Mouse (Mus musculus) small intestine, adult 2 months (tissue): ENCODE measurements around the gene Nek2. TPM values are rescaled to one million over a fixed set of nuclear protein-coding genes. Genes with fewer than 3 reads are reported as not detected.

Experiments used
- H3K27ac ChIP-seq: fragments of 200-500 bp; 2 replicates; pipeline ENCODE4 v1.5.1; 2012; ENCODE audit warnings: low read depth, low read length, control low read depth, inconsistent platforms; ENCODE audit not compliant: insufficient read depth
- H3K27me3 ChIP-seq: fragments of 200-500 bp; 2 replicates; pipeline ENCODE4 v1.6.1; 2012; ENCODE audit warnings: mild to moderate bottlenecking, moderate library complexity, low read length, inconsistent platforms; ENCODE audit not compliant: control insufficient read depth, insufficient read depth
- H3K36me3 ChIP-seq: fragments of 200-500 bp; 2 replicates; pipeline ENCODE4 v1.6.1; 2012; ENCODE audit warnings: mild to moderate bottlenecking, low read length, control low read depth, inconsistent platforms; ENCODE audit not compliant: control insufficient read depth, insufficient read depth
- H3K4me1 ChIP-seq: fragments of 200-500 bp; 2 replicates; pipeline ENCODE4 v1.6.1; 2012; ENCODE audit warnings: low read length, inconsistent platforms, mixed read lengths; ENCODE audit not compliant: control insufficient read depth, insufficient read depth, insufficient read length
- H3K4me3 ChIP-seq: fragments of 200-500 bp; 2 replicates; pipeline ENCODE4 v1.5.1; 2012; ENCODE audit warnings: low read depth, mild to moderate bottlenecking, control low read depth, inconsistent platforms, low read length, moderate library complexity
- CTCF ChIP-seq: fragments of 200-500 bp; IDR thresholded peaks from 2 replicates; pipeline ENCODE4 v1.5.1; 2012; ENCODE audit warnings: low read depth, mild to moderate bottlenecking, control low read depth, inconsistent platforms, low read length, moderate library complexity, mixed read lengths; ENCODE audit not compliant: insufficient replicate concordance, insufficient read length; ENCODE audit errors: extremely low read depth
- POLR2A ChIP-seq: fragments of 200-500 bp; IDR thresholded peaks from 2 replicates; pipeline ENCODE4 v1.6.1; 2012; ENCODE audit warnings: low read depth, mild to moderate bottlenecking, control low read depth, inconsistent platforms, low read length, moderate library complexity
- WGBS: fragments of 180-500 bp; shearing (Covaris S2); methylation state at CpG from one replicate; pipeline ENCODE4 v1.1.7; 2018; 5-methylcytosine and 5-hydroxymethylcytosine counted together
- polyA plus RNA-seq: library from polyadenylated mRNA; depleted of rRNA; stranded (reverse); fragments of >200 nt; gene quantifications from 2 replicates; pipeline ENCODE4 v1.2.3, GENCODE M21; 2012

Gene Nek2
- polyA plus RNA-seq, 1 experiment, result 5.5 TPM

GRCm38 (mm10) chr1:191787379-191787778 lies 33.9 kb upstream of the Nek2 start:
- Histone ChIP-seq H3K4me3 (no peak overlapping the region), H3K27me3 (no peaks in the 10 kb centered on the region), H3K36me3 (0 out of 2 replicates have a peak, but pooled peaks cover 2% of the 10 kb centered on the region), H3K27ac (no peak overlapping the region), H3K4me1 (no peaks in the 10 kb centered on the region)
- no peak for TF ChIP-seq CTCF
- TF ChIP-seq POLR2A, result no peak
- 71% methylated on average over 4 of the region's 4 CpGs for WGBS

GRCm38 (mm10) chr1:191792991-191793390 lies 28.3 kb upstream of the Nek2 start:
- H3K36me3 ChIP-seq, result no peaks in the 10 kb centered on the region
- no peaks in the 10 kb centered on the region for H3K27me3 ChIP-seq
- 29% methylated on average over 8 of the region's 8 CpGs for WGBS
- H3K27ac ChIP-seq, result no peak overlapping the region
- H3K4me3 ChIP-seq, result no peak overlapping the region
- TF ChIP-seq POLR2A (no peak), CTCF (no peak)
- peaks cover 18% of the 10 kb centered on the region; the same call in 1 of the 2 replicates for H3K4me1 ChIP-seq

- H3K4me3 ChIP-seq, result no peak overlapping the region
- H3K27ac ChIP-seq, result no peak overlapping the region
- no peak for TF ChIP-seq POLR2A
- no peak for TF ChIP-seq CTCF
- 31% methylated on average over 7 of the region's 7 CpGs for WGBS
- H3K27me3 ChIP-seq, result no peaks in the 10 kb centered on the region
- peaks cover 18% of the 10 kb centered on the region; the same call in 1 of the 2 replicates for H3K4me1 ChIP-seq
- no peaks in the 10 kb centered on the region for H3K36me3 ChIP-seq
These were observed 27.2 kb upstream of the Nek2 start for GRCm38 (mm10) chr1:191793888-191794532.

GRCm38 (mm10) chr1:191796238-191796896 lies 24.9 kb upstream of the Nek2 start:
- no peaks in the 10 kb centered on the region for H3K36me3 ChIP-seq
- WGBS, result 65% methylated on average over 4 of the region's 4 CpGs

GRCm38 (mm10) chr1:191802093-191802819 lies 19.0 kb upstream of the Nek2 start:
- H3K36me3 ChIP-seq, result no peaks in the 10 kb centered on the region
- H3K4me1 ChIP-seq, result peaks cover 15% of the 10 kb centered on the region; the same call in 1 of the 2 replicates
- H3K27me3 ChIP-seq, result no peaks in the 10 kb centered on the region
- H3K4me3 ChIP-seq, result peak overlapping the region; percentile 21
- TF ChIP-seq CTCF (no peak), POLR2A (no peak)
- 20% methylated on average over 9 of the region's 9 CpGs for WGBS
- peak overlapping the region; percentile 68 for H3K27ac ChIP-seq

More at GRCm38 (mm10) chr1:191796238-191796896, 24.9 kb upstream of the Nek2 start:
- TF ChIP-seq POLR2A (no peak), CTCF (no peak)
- H3K27me3 ChIP-seq, result no peaks in the 10 kb centered on the region
- no peak overlapping the region for H3K4me3 ChIP-seq
- no peak overlapping the region for H3K27ac ChIP-seq
- peaks cover 18% of the 10 kb centered on the region; the same call in 1 of the 2 replicates for H3K4me1 ChIP-seq

- WGBS, result 45% methylated on average over 10 of the region's 10 CpGs
- H3K27ac ChIP-seq, result peak overlapping the region; percentile 68
These were observed 18.2 kb upstream of the Nek2 start for GRCm38 (mm10) chr1:191802820-191803655.

More at GRCm38 (mm10) chr1:191802820-191803655, 18.2 kb upstream of the Nek2 start:
- H3K4me1 ChIP-seq, result peaks cover 15% of the 10 kb centered on the region; the same call in 1 of the 2 replicates
- no peak overlapping the region for H3K4me3 ChIP-seq
- no peaks in the 10 kb centered on the region for H3K27me3 ChIP-seq
- TF ChIP-seq POLR2A (no peak), CTCF (no peak)
- no peaks in the 10 kb centered on the region for H3K36me3 ChIP-seq
